Mouse (Mus musculus) cerebellum, adult 2 months (tissue): ENCODE data around the gene Sh3pxd2a.

Experiments
- CTCF ChIP-seq: fragments of 200-500 bp; IDR thresholded peaks from 2 replicates; pipeline ENCODE4 v1.5.1; 2011; ENCODE audit warnings: low read depth, mild to moderate bottlenecking, control low read depth, low read length, moderate library complexity, borderline replicate concordance; ENCODE audit not compliant: insufficient read depth
- POLR2A ChIP-seq: fragments of 200-500 bp; IDR thresholded peaks from 2 replicates; pipeline ENCODE4 v1.6.1; 2011; ENCODE audit warnings: low read length, control low read depth, borderline replicate concordance; ENCODE audit not compliant: insufficient read depth

- TF ChIP-seq POLR2A = no peak
- TF ChIP-seq CTCF = no peak
Measured at GRCm38 (mm10) chr19:47335262-47335661, 128.9 kb downstream of the Sh3pxd2a start.
